Mouse (Mus musculus): ENCODE results near the gene Fbxo6.

- TF ChIP-seq EP300 (IDR thresholded peaks at IDR 0.05; ENCODE audit: low read depth) (no peak), CTCF (IDR thresholded peaks at IDR 0.05; ENCODE audit: low read depth) (no peak)
These were observed 21.8 kb downstream of the Fbxo6 start, which contains the start of gene Mad2l2 for GRCm38 (mm10) chr4:148130133-148130532.
